Mouse (Mus musculus) stomach, postnatal 0 days (tissue): Measurements from ENCODE around the gene Bcl2a1a. TPM values are rescaled to one million over a fixed set of nuclear protein-coding genes. Genes with fewer than 3 reads are reported as not detected.
"Not testable (repeated sequence)": the region's sequence is repeated elsewhere in the genome, so short reads cannot be mapped to it uniquely, and the experiment has no call there.

ENCODE experiments used
- ATAC-seq: fragments of 200-750 bp; cut with Nextera tagmentation; 2 replicates; pipeline ENCODE4 v1.8.0; 2017; ENCODE audit not compliant: low FRiP score, low TSS enrichment
- DNase-seq: peaks from one replicate; pipeline ENCODE4 v3.0.0-alpha.2; 2016; ENCODE audit warnings: low spot score
- H3K27ac ChIP-seq: fragments of 300-500 bp; sonication (generic); replicated peaks from 2 replicates; pipeline ENCODE4 v1.5.1; 2014; ENCODE audit warnings: mild to moderate bottlenecking, control low read depth
- H3K27me3 ChIP-seq: fragments of 300-500 bp; sonication (generic); 2 replicates; pipeline ENCODE4 v1.6.1; 2014; ENCODE audit warnings: low read length; ENCODE audit not compliant: control insufficient read depth, insufficient read depth
- H3K36me3 ChIP-seq: fragments of 300-500 bp; sonication (generic); 2 replicates; pipeline ENCODE4 v1.6.1; 2014; ENCODE audit warnings: low read length, mixed read lengths; ENCODE audit not compliant: control insufficient read depth, insufficient read depth
- H3K4me1 ChIP-seq: fragments of 300-500 bp; sonication (generic); replicated peaks from 2 replicates; pipeline ENCODE4 v1.6.1; 2014; ENCODE audit warnings: antibody characterized with exemption; ENCODE audit not compliant: control insufficient read depth, insufficient read depth
- H3K4me2 ChIP-seq: fragments of 300-500 bp; sonication (generic); replicated peaks from 2 replicates; pipeline ENCODE4 v1.6.1; 2014; ENCODE audit warnings: low read depth, mild to moderate bottlenecking, control low read depth, moderate library complexity
- H3K4me3 ChIP-seq: fragments of 300-500 bp; sonication (generic); 2 replicates; pipeline ENCODE4 v1.5.1; 2014; ENCODE audit warnings: low read depth, low read length, control low read depth
- H3K9ac ChIP-seq: fragments of 300-500 bp; sonication (generic); 2 replicates; pipeline ENCODE4 v1.6.1; 2014; ENCODE audit warnings: mild to moderate bottlenecking, low read length, control low read depth, mixed read lengths
- H3K9me3 ChIP-seq: fragments of 300-500 bp; sonication (generic); 2 replicates; pipeline ENCODE4 v1.6.1; 2016; ENCODE audit warnings: low read length; ENCODE audit not compliant: control insufficient read depth
- CTCF ChIP-seq: IDR thresholded peaks from 2 replicates; pipeline ENCODE4 v1.5.1; 2016; ENCODE audit warnings: antibody characterized with exemption, low read depth, mild to moderate bottlenecking, moderate library complexity
- WGBS: fragments of 180-500 bp; shearing (Covaris S2); extraction: QIAGEN DNeasy Blood & Tissue Kit; methylation state at CpG from one replicate; pipeline ENCODE4 v1.1.7; 2014; 5-methylcytosine and 5-hydroxymethylcytosine counted together
- polyA plus RNA-seq: library from polyadenylated mRNA; unstranded; fragments of >200 nt; fragmentation: Nextera tagmentation; extraction: Ambion mirVana; gene quantifications from 2 replicates; pipeline ENCODE4 v1.2.1, GENCODE M21; 2015

Bcl2a1a gene
- polyA plus RNA-seq = 0.22 and 0.65 TPM in 2 replicates

DNA sequence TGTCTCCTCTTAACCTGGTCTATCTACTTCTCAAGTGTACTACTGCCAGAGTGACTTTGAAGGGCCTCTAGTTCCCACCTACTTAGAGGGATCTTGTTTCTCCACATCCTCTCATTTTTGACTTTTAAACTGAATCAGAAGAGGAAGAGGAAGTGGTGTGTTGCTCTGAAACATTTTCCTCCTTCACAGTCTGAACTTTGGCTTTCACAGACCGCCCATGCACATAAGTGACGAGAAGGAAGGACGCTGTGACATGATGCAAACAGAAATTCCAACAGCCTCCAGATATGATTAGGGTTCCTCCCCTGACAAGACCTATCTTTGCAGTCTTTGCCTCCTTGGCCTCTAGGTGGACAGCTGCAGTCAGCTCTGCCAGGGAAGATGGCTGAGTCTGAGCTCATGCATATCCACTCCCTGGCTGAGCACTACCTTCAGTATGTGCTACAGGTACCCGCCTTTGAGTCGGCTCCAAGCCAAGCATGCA, at the start of gene Bcl2a1a:
Gene Bcl2a1a (plus strand): TSS at position 231 of the 484 bp plus-strand sequence.
- WGBS = 82% methylated on average over 5 of the region's 5 CpGs
- H3K36me3 ChIP-seq, H3K4me2 ChIP-seq, H3K27me3 ChIP-seq, H3K9me3 ChIP-seq, ATAC-seq, H3K4me1 ChIP-seq, H3K27ac ChIP-seq, DNase-seq, H3K4me3 ChIP-seq, H3K9ac ChIP-seq: not testable (repeated sequence)

DNA sequence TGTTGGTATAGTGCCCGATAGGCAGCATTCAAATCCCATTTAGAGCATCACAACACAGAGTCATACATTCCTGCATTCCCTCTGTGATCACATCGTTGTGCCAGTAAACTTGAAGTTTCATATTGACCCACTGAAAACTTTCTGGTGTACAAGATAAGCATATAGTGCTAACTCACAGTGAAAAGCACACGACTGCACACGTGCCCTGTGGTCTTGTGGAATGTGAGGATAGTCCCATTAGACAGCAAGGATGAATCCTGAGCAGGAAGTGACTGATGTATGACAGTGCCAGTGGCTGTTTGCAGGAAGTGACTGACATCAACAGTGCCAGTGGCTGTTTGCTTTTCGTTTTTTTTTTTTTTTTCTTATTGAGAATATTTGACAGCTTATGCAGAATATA, 40.1 kb upstream of the Bcl2a1a start:
- not testable (repeated sequence) for H3K4me1 ChIP-seq, DNase-seq, H3K27me3 ChIP-seq, H3K4me3 ChIP-seq, H3K9me3 ChIP-seq, H3K9ac ChIP-seq, H3K27ac ChIP-seq, ATAC-seq, H3K4me2 ChIP-seq, H3K36me3 ChIP-seq
- 74% methylated on average over 4 of the region's 5 CpGs for WGBS

DNA sequence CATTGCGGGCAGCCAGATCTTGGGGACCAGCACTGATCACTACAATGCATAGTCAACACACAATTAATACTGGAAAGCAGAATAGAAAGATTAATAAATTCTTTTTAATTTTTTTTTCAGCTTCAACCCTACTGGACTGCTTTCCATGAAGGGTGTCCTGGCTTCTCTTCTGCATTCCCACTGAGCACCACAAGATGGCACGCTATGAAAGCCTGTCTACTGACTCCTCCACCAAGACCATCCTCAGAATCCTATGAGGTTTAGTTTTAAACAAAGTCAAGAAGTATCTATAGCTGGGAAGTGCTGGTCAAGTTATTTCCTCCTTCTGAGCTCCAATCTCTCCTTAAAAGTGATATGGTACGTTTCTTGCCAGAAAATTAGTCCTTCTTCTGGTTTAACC, 18.4 kb upstream of the Bcl2a1a start:
- DNase-seq, H3K9me3 ChIP-seq, H3K36me3 ChIP-seq, H3K4me2 ChIP-seq, H3K4me3 ChIP-seq, H3K4me1 ChIP-seq, ATAC-seq, H3K27me3 ChIP-seq, H3K9ac ChIP-seq, H3K27ac ChIP-seq: not testable (repeated sequence)
- 22% methylated on average over 1 of the region's 3 CpGs for WGBS
- peak; percentile 41 for TF ChIP-seq CTCF

DNA sequence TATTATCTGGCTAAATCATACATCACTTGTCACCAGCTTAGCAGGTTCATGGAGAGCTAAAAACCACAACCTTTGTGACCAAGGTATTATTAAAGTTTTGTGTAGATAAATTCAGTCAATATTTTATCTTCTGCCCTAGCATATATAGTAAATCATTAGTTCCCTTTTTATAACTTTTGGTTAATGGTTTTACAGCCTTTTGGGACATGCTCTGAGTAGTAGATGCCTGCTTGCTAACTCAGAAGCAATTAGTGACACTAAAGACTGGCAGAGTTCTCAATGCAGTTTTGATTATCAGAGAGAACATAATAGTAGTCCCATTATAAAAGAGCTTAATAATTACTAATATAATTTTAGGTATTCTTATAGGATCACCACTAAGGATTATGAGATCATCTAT, 5.2 kb upstream of the Bcl2a1a start:
- H3K9me3 ChIP-seq, H3K4me1 ChIP-seq, H3K36me3 ChIP-seq, H3K9ac ChIP-seq, H3K4me3 ChIP-seq, DNase-seq, H3K27me3 ChIP-seq, H3K4me2 ChIP-seq, ATAC-seq, H3K27ac ChIP-seq: not testable (repeated sequence)

DNA sequence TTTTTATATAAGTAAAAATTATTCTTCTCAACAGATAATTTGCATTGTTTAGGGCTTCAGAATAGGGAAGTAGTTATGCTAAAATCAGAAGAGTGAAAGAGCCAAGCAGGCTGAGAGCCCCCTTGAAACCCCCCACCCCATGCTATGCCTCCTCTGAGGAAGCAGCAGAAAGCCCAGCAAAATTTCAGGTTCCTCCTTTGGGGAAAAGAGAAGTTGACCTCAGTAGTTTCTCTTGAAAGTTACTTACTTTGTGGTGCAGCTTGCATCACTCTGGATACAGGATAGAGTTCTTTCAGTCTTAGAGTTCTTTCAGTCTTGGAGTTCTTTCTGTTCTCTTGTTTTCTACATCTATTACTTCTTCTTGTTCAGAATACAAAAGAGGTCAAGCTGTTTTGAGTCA, 3.5 kb upstream of the Bcl2a1a start:
- ATAC-seq, H3K36me3 ChIP-seq, H3K9me3 ChIP-seq, H3K9ac ChIP-seq, DNase-seq, H3K27ac ChIP-seq, H3K27me3 ChIP-seq, H3K4me2 ChIP-seq, H3K4me3 ChIP-seq, H3K4me1 ChIP-seq: not testable (repeated sequence)

DNA sequence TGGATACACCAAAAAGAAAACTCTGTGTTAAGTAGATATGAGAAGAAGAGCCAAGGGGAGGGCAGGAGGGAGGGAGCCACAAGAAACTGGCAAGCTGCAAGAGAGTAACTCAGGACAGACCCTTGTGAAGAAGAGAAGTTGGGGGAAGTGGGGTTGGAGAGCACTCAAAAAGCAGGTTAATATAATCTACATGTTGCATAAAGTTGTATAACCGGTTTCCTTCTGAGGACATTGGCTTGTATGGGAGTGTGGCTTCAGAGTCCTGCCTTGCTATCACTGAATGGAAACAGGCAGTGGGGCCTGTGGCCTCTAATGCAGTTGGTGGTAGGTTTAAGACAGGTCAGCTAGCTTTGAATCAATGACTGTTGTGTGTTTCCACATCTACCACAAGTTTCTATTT, 1.5 kb upstream of the Bcl2a1a start:
- 100% methylated on average over 1 of the region's 1 CpGs for WGBS
- not testable (repeated sequence) for ATAC-seq, H3K9ac ChIP-seq

DNA sequence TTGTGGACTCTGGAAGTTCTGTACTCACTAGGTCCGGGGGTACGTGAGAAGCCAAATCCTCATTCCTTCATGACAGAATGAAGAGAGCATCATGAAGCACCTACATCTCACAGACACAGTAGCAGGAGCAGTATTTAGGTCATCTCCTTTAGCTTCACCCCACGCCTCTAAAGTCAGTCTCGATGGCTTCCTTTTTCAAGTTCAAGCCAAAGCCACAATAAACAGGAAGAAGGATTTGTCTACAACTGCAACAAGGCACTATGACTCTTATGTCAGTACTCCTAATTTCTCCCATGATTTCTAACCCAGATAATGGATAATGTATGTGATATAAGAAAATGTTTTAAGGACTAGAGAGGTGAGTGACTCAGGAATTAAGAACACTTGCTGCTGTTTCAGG, 665 bp upstream of the Bcl2a1a start:
- H3K9me3 ChIP-seq, ATAC-seq, H3K9ac ChIP-seq, DNase-seq, H3K27me3 ChIP-seq, H3K4me3 ChIP-seq, H3K27ac ChIP-seq, H3K4me1 ChIP-seq, H3K36me3 ChIP-seq, H3K4me2 ChIP-seq: not testable (repeated sequence)
- WGBS = 87% methylated on average over 2 of the region's 4 CpGs

More for the DNA sequence above, 1.5 kb upstream of the Bcl2a1a start:
- H3K9me3 ChIP-seq, H3K36me3 ChIP-seq, H3K4me1 ChIP-seq, H3K27ac ChIP-seq, H3K4me2 ChIP-seq, DNase-seq, H3K27me3 ChIP-seq, H3K4me3 ChIP-seq: not testable (repeated sequence)
